Mouse (Mus musculus) liver, postnatal 0 days (tissue): Measurements from ENCODE around the gene Cldn10. TPM values are rescaled to one million over a fixed set of nuclear protein-coding genes. Genes with fewer than 3 reads are reported as not detected.
A peak's percentile ranks its signal among the peaks of the same experiment; 100 is the strongest.

ENCODE experiments used
- ATAC-seq: fragments of 200-750 bp; cut with Nextera tagmentation; 2 replicates; pipeline ENCODE4 v1.8.0; 2017; ENCODE audit warnings: mild to moderate bottlenecking, moderate library complexity
- DNase-seq: peaks from one replicate; pipeline ENCODE4 v3.0.0-alpha.2; 2016
- H3K27ac ChIP-seq: fragments of 300-500 bp; sonication (generic); 2 replicates; pipeline ENCODE4 v1.5.1; 2014; ENCODE audit warnings: antibody characterized with exemption, moderate library complexity, mild to moderate bottlenecking, low read depth
- H3K27me3 ChIP-seq: fragments of 300-500 bp; sonication (generic); 2 replicates; pipeline ENCODE4 v1.6.1; 2014; ENCODE audit warnings: low read length, control low read depth, mixed read lengths; ENCODE audit not compliant: insufficient read depth
- H3K36me3 ChIP-seq: fragments of 300-500 bp; sonication (generic); replicated peaks from 2 replicates; pipeline ENCODE4 v1.6.1; 2014; ENCODE audit warnings: mild to moderate bottlenecking, control low read depth, low read length, moderate library complexity, mixed read lengths; ENCODE audit not compliant: insufficient read depth
- H3K4me1 ChIP-seq: fragments of 300-500 bp; sonication (generic); 2 replicates; pipeline ENCODE4 v1.6.1; 2014; ENCODE audit warnings: antibody characterized with exemption, mild to moderate bottlenecking, control low read depth; ENCODE audit not compliant: insufficient read depth
- H3K4me2 ChIP-seq: fragments of 300-500 bp; sonication (generic); 2 replicates; pipeline ENCODE4 v1.6.1; 2014; ENCODE audit warnings: low read depth, mild to moderate bottlenecking, low read length, moderate library complexity, mixed read lengths
- H3K4me3 ChIP-seq: fragments of 300-500 bp; sonication (generic); 2 replicates; pipeline ENCODE4 v1.5.1; 2014; ENCODE audit warnings: low read depth, low read length
- H3K9ac ChIP-seq: fragments of 300-500 bp; sonication (generic); replicated peaks from 2 replicates; pipeline ENCODE4 v1.6.1; 2014; ENCODE audit warnings: mild to moderate bottlenecking, moderate library complexity
- H3K9me3 ChIP-seq: fragments of 300-500 bp; sonication (generic); 2 replicates; pipeline ENCODE4 v1.6.1; 2016; ENCODE audit warnings: mild to moderate bottlenecking, control low read depth, low read length, mixed read lengths
- CTCF ChIP-seq: sonication (generic); IDR thresholded peaks from 2 replicates; pipeline ENCODE4 v1.5.1; 2016; ENCODE audit warnings: antibody characterized with exemption, low read depth
- EP300 ChIP-seq: IDR thresholded peaks from 2 replicates; pipeline ENCODE4 v1.6.1; 2016; ENCODE audit warnings: antibody characterized with exemption, low read depth, mild to moderate bottlenecking
- WGBS: fragments of 180-500 bp; shearing (Covaris S2); extraction: QIAGEN DNeasy Blood & Tissue Kit; methylation state at CpG from one replicate; pipeline ENCODE4 v1.1.7; 2014; ENCODE audit not compliant: insufficient replicate concordance; 5-methylcytosine and 5-hydroxymethylcytosine counted together
- polyA plus RNA-seq: library from polyadenylated mRNA; unstranded; fragments of >200 nt; fragmentation: Nextera tagmentation; extraction: Ambion mirVana; gene quantifications from 2 replicates; pipeline ENCODE4 v1.2.1, GENCODE M21; 2015

Cldn10 gene
- polyA plus RNA-seq, 1 experiment from 2014 or later: 0.61 TPM

GRCm38 (mm10) chr14:118900911-118901310 is 113.2 kb downstream of the Cldn10 start:
- WGBS: 93% methylated on average over 1 of the region's 1 CpGs
- Histone ChIP-seq H3K9ac (no peak overlapping the region), H3K4me3 (no peak overlapping the region), H3K9me3 (no peaks in the 10 kb centered on the region), H3K27ac (no peak overlapping the region), H3K4me1 (no peaks in the 10 kb centered on the region), H3K4me2 (no peak overlapping the region), H3K27me3 (no peaks in the 10 kb centered on the region), H3K36me3 (no peaks in the 10 kb centered on the region)
- no peak for ATAC-seq
- TF ChIP-seq CTCF (peak; percentile 34; the same call in 1 of the 2 replicates), EP300 (no peak)
- no peak for DNase-seq

GRCm38 (mm10) chr14:118903397-118903796 is 115.7 kb downstream of the Cldn10 start:
- DNase-seq (no peak), ATAC-seq (no peak)
- Histone ChIP-seq H3K9ac (no peak overlapping the region), H3K4me2 (no peak overlapping the region), H3K27ac (no peak overlapping the region), H3K9me3 (no peaks in the 10 kb centered on the region), H3K4me3 (no peak overlapping the region), H3K4me1 (no peaks in the 10 kb centered on the region), H3K36me3 (no peaks in the 10 kb centered on the region), H3K27me3 (no peaks in the 10 kb centered on the region)
- TF ChIP-seq EP300: no peak
- no peak for TF ChIP-seq CTCF
- WGBS: 79% methylated on average over 3 of the region's 3 CpGs

- ATAC-seq: no peak
- H3K9ac ChIP-seq: no peak overlapping the region
These were observed 116.3 kb downstream of the Cldn10 start for GRCm38 (mm10) chr14:118903867-118904562.

GRCm38 (mm10) chr14:118907592-118907991 is 119.9 kb downstream of the Cldn10 start:
- H3K4me1 ChIP-seq: peaks cover 5% of the 10 kb centered on the region; the same call in 1 of the 2 replicates
- no peaks in the 10 kb centered on the region for H3K9me3 ChIP-seq
- 74% methylated on average over 8 of the region's 8 CpGs for WGBS
- H3K27me3 ChIP-seq: no peaks in the 10 kb centered on the region
- H3K9ac ChIP-seq: no peak overlapping the region
- no peak overlapping the region for H3K27ac ChIP-seq
- ATAC-seq (no peak), DNase-seq (no peak)
- no peak overlapping the region for H3K4me2 ChIP-seq
- TF ChIP-seq EP300 (no peak), CTCF (no peak)
- H3K36me3 ChIP-seq: no peaks in the 10 kb centered on the region
- H3K4me3 ChIP-seq: no peak overlapping the region

More at GRCm38 (mm10) chr14:118903867-118904562, 116.3 kb downstream of the Cldn10 start:
- WGBS: 71% methylated on average over 6 of the region's 6 CpGs
- H3K4me1 ChIP-seq: no peaks in the 10 kb centered on the region
- H3K4me3 ChIP-seq: no peak overlapping the region
- no peaks in the 10 kb centered on the region for H3K27me3 ChIP-seq
- H3K27ac ChIP-seq: no peak overlapping the region
- TF ChIP-seq EP300 (no peak), CTCF (no peak)
- no peaks in the 10 kb centered on the region for H3K36me3 ChIP-seq
- no peak overlapping the region for H3K4me2 ChIP-seq
- H3K9me3 ChIP-seq: no peaks in the 10 kb centered on the region
- no peak for DNase-seq

GRCm38 (mm10) chr14:118909872-118910271 is 122.2 kb downstream of the Cldn10 start:
- Histone ChIP-seq H3K4me3 (no peak overlapping the region; the same call in 1 of the 2 replicates), H3K9me3 (no peaks in the 10 kb centered on the region), H3K4me2 (peak overlapping the region; percentile 71), H3K27ac (no peak overlapping the region), H3K4me1 (peaks cover 5% of the 10 kb centered on the region; the same call in 1 of the 2 replicates), H3K27me3 (no peaks in the 10 kb centered on the region), H3K36me3 (no peaks in the 10 kb centered on the region), H3K9ac (no peak overlapping the region)
- DNase-seq: no peak
- ATAC-seq: no peak
- TF ChIP-seq CTCF (no peak), EP300 (no peak)
- 73% methylated on average over 8 of the region's 8 CpGs for WGBS

DNA sequence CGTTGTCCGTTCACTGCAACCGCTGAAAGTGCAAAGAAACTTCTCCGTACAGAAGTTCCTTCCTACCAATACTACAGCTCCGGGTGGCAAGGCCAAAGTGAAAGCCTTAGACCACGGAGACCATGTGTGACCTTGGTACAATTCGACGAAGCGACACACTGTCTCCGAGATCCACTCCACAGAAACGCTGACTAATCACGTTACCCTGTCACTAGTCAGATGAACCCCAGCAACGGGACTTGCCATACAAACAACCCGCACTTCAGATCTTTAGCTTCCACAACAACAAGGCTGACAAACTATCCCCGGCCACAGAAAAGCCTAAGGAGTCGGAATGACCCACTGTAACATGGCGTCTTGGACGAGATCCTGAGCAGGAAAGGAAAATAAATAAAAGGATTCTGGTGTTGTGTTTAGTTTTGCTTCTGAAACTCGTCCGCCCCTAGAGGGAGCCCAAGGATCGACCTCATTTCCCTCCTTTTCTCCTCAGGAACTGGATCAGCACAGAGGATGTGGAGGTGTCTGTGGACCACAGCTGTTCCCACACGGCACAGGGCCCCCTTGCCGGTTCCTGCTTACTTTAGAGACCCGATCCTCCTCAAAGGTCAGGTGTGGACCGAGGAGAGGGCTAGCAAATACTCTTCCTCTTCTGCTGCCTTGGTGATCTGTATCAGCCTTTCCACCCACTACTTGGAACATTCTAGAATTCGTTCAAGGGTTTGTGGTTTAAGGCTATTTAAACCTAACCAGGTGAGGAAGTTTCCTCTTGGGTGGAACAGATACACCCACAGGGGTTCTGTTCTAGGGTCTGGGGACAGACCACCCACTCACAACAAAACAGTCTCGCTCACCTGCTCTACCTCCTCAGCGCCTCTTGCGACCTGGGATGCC is 122.9 kb downstream of the Cldn10 start:
- Histone ChIP-seq H3K9ac (peak overlapping the region; percentile 38; the same call in 1 of the 2 replicates), H3K4me1 (peaks cover 5% of the 10 kb centered on the region; the same call in 1 of the 2 replicates), H3K4me2 (peak overlapping the region; percentile 71), H3K27ac (0 out of 2 replicates have a peak overlapping the region, but pooled peaks have one; percentile 11), H3K9me3 (no peaks in the 10 kb centered on the region), H3K4me3 (peak overlapping the region; percentile 41), H3K27me3 (no peaks in the 10 kb centered on the region), H3K36me3 (no peaks in the 10 kb centered on the region)
- DNase-seq (peak; percentile 70), ATAC-seq (peak; percentile 74)
- WGBS: 42% methylated on average over 29 of the region's 29 CpGs
- TF ChIP-seq EP300 (no peak), CTCF (peak; percentile 83)
